Mouse (Mus musculus) stomach, embryonic 16.5 days (tissue): Measurements from ENCODE around the gene Cd79b. TPM values are rescaled to one million over a fixed set of nuclear protein-coding genes. Genes with fewer than 3 reads are reported as not detected.

Source experiments
- ATAC-seq: fragments of 200-750 bp; cut with Nextera tagmentation; 2 replicates; pipeline ENCODE4 v1.8.0; 2017; ENCODE audit warnings: moderate number of reproducible peaks, moderate TSS enrichment; ENCODE audit not compliant: insufficient read depth, low FRiP score
- H3K27ac ChIP-seq: fragments of 300-500 bp; sonication (generic); 2 replicates; pipeline ENCODE4 v1.5.1; 2014; ENCODE audit warnings: low read length
- H3K27me3 ChIP-seq: fragments of 300-500 bp; sonication (generic); 2 replicates; pipeline ENCODE4 v1.6.1; 2014; ENCODE audit warnings: low read length, control low read depth, mixed read lengths; ENCODE audit not compliant: control insufficient read depth, insufficient read depth
- H3K36me3 ChIP-seq: fragments of 300-500 bp; sonication (generic); 2 replicates; pipeline ENCODE4 v1.6.1; 2014; ENCODE audit warnings: low read length; ENCODE audit not compliant: control insufficient read depth, insufficient read depth
- H3K4me1 ChIP-seq: fragments of 300-500 bp; sonication (generic); 2 replicates; pipeline ENCODE4 v1.6.1; 2014; ENCODE audit warnings: low read length, control low read depth, mixed read lengths; ENCODE audit not compliant: control insufficient read depth, insufficient read depth
- H3K4me2 ChIP-seq: fragments of 300-500 bp; sonication (generic); 2 replicates; pipeline ENCODE4 v1.6.1; 2014; ENCODE audit warnings: low read depth, low read length, mixed read lengths
- H3K4me3 ChIP-seq: fragments of 300-500 bp; sonication (generic); replicated peaks from 2 replicates; pipeline ENCODE4 v1.5.1; 2014; ENCODE audit warnings: mild to moderate bottlenecking, low read length
- H3K9ac ChIP-seq: fragments of 300-500 bp; sonication (generic); 2 replicates; pipeline ENCODE4 v1.6.1; 2014; ENCODE audit warnings: low read length
- H3K9me3 ChIP-seq: fragments of 300-500 bp; sonication (generic); replicated peaks from 2 replicates; pipeline ENCODE4 v1.6.1; 2016; ENCODE audit warnings: low read length, control low read depth; ENCODE audit not compliant: control insufficient read depth
- WGBS: fragments of 180-500 bp; shearing (Covaris S2); extraction: QIAGEN DNeasy Blood & Tissue Kit; methylation state at CpG from one replicate; pipeline ENCODE4 v1.1.7; 2014; 5-methylcytosine and 5-hydroxymethylcytosine counted together
- polyA plus RNA-seq: library from polyadenylated mRNA; unstranded; fragments of >200 nt; fragmentation: Nextera tagmentation; extraction: Ambion mirVana; gene quantifications from 2 replicates; pipeline ENCODE4 v1.2.1, GENCODE M21; 2015

Gene Cd79b
- 3.5 and 3.6 TPM in 2 replicates for polyA plus RNA-seq

GRCm38 (mm10) chr11:106314333-106314812 is at the start of gene Cd79b:
Gene Cd79b (minus strand): TSS chr11:106314762.
- no peak within 1 kb of the TSS for H3K4me2 ChIP-seq
- H3K27ac ChIP-seq: no peak within 1 kb of the TSS; the same call in 1 of the 2 replicates
- H3K36me3 ChIP-seq: no peaks in the 10 kb centered on the region
- H3K4me1 ChIP-seq: peaks cover 5% of the 10 kb centered on the region; the same call in 1 of the 2 replicates
- no peak within 1 kb of the TSS for H3K9ac ChIP-seq
- H3K27me3 ChIP-seq: no peaks in the 10 kb centered on the region
- 0 out of 2 replicates have a peak within 1 kb of the TSS, but pooled peaks have one; percentile 6 for H3K4me3 ChIP-seq
- 62% methylated on average over 9 of the region's 9 CpGs for WGBS
- H3K9me3 ChIP-seq: no peaks in the 10 kb centered on the region
- no peak for ATAC-seq

GRCm38 (mm10) chr11:106359350-106359749 is 44.8 kb upstream of the Cd79b start:
- Histone ChIP-seq H3K4me1 (no peaks in the 10 kb centered on the region), H3K4me2 (no peak overlapping the region), H3K27ac (no peak overlapping the region), H3K27me3 (no peaks in the 10 kb centered on the region), H3K9ac (no peak overlapping the region), H3K9me3 (no peaks in the 10 kb centered on the region), H3K4me3 (no peak overlapping the region), H3K36me3 (no peaks in the 10 kb centered on the region)
- 19% methylated on average over 5 of the region's 5 CpGs for WGBS
- no peak for ATAC-seq

- Histone ChIP-seq H3K9ac (no peak overlapping the region), H3K36me3 (no peaks in the 10 kb centered on the region), H3K27me3 (no peaks in the 10 kb centered on the region), H3K9me3 (no peaks in the 10 kb centered on the region), H3K4me3 (no peak overlapping the region), H3K4me1 (no peaks in the 10 kb centered on the region), H3K27ac (no peak overlapping the region), H3K4me2 (no peak overlapping the region)
- 46% methylated on average over 19 of the region's 19 CpGs for WGBS
- ATAC-seq: no peak
These were observed 41.0 kb upstream of the Cd79b start for GRCm38 (mm10) chr11:106355382-106356128.

- H3K27me3 ChIP-seq: no peaks in the 10 kb centered on the region
- H3K4me2 ChIP-seq: no peak overlapping the region
- no peak for ATAC-seq
- no peak overlapping the region for H3K27ac ChIP-seq
- WGBS: 28% methylated on average over 1 of the region's 1 CpGs
- no peaks in the 10 kb centered on the region for H3K9me3 ChIP-seq
- H3K4me1 ChIP-seq: no peaks in the 10 kb centered on the region
- no peak overlapping the region for H3K4me3 ChIP-seq
- H3K9ac ChIP-seq: no peak overlapping the region
- H3K36me3 ChIP-seq: no peaks in the 10 kb centered on the region
These were observed 39.6 kb upstream of the Cd79b start for GRCm38 (mm10) chr11:106354181-106354580.

GRCm38 (mm10) chr11:106353188-106353587 is 38.6 kb upstream of the Cd79b start, which contains the start of gene Scn4a:
Gene Scn4a (minus strand): TSS chr11:106353288.
- H3K4me1 ChIP-seq: no peaks in the 10 kb centered on the region
- no peak for ATAC-seq
- H3K9ac ChIP-seq: no peak within 1 kb of the TSS
- no peaks in the 10 kb centered on the region for H3K36me3 ChIP-seq
- no peak within 1 kb of the TSS for H3K4me2 ChIP-seq
- H3K27me3 ChIP-seq: no peaks in the 10 kb centered on the region
- 83% methylated on average over 12 of the region's 12 CpGs for WGBS
- no peak within 1 kb of the TSS for H3K27ac ChIP-seq
- no peak within 1 kb of the TSS for H3K4me3 ChIP-seq
- no peaks in the 10 kb centered on the region for H3K9me3 ChIP-seq

GRCm38 (mm10) chr11:106351941-106352340 is 37.4 kb upstream of the Cd79b start:
- no peaks in the 10 kb centered on the region for H3K4me1 ChIP-seq
- WGBS: 87% methylated on average over 4 of the region's 4 CpGs
- no peak overlapping the region for H3K27ac ChIP-seq
- H3K9ac ChIP-seq: no peak overlapping the region
- no peaks in the 10 kb centered on the region for H3K27me3 ChIP-seq
- no peaks in the 10 kb centered on the region for H3K9me3 ChIP-seq
- H3K4me2 ChIP-seq: no peak overlapping the region
- H3K36me3 ChIP-seq: no peaks in the 10 kb centered on the region
- ATAC-seq: no peak
- no peak overlapping the region for H3K4me3 ChIP-seq

GRCm38 (mm10) chr11:106351253-106351652 is 36.7 kb upstream of the Cd79b start:
- H3K4me1 ChIP-seq: no peaks in the 10 kb centered on the region
- ATAC-seq: no peak
- H3K4me3 ChIP-seq: no peak overlapping the region
- H3K27ac ChIP-seq: no peak overlapping the region
- H3K27me3 ChIP-seq: no peaks in the 10 kb centered on the region
- no peak overlapping the region for H3K4me2 ChIP-seq
- WGBS: 60% methylated on average over 3 of the region's 3 CpGs
- no peaks in the 10 kb centered on the region for H3K9me3 ChIP-seq
- H3K36me3 ChIP-seq: no peaks in the 10 kb centered on the region
- no peak overlapping the region for H3K9ac ChIP-seq

GRCm38 (mm10) chr11:106350853-106351252 is 36.3 kb upstream of the Cd79b start:
- Histone ChIP-seq H3K4me1 (no peaks in the 10 kb centered on the region), H3K9ac (no peak overlapping the region), H3K4me3 (no peak overlapping the region), H3K27ac (no peak overlapping the region), H3K4me2 (no peak overlapping the region), H3K9me3 (no peaks in the 10 kb centered on the region), H3K27me3 (no peaks in the 10 kb centered on the region), H3K36me3 (no peaks in the 10 kb centered on the region)
- 47% methylated on average over 5 of the region's 5 CpGs for WGBS
- no peak for ATAC-seq

GRCm38 (mm10) chr11:106349772-106350171 is 35.2 kb upstream of the Cd79b start:
- ATAC-seq: no peak
- Histone ChIP-seq H3K27ac (no peak overlapping the region), H3K4me1 (no peaks in the 10 kb centered on the region), H3K9ac (no peak overlapping the region), H3K9me3 (no peaks in the 10 kb centered on the region), H3K4me3 (no peak overlapping the region), H3K36me3 (no peaks in the 10 kb centered on the region), H3K27me3 (no peaks in the 10 kb centered on the region), H3K4me2 (no peak overlapping the region)
- 74% methylated on average over 6 of the region's 6 CpGs for WGBS
